Mouse (Mus musculus) embryo, embryonic 10 days (tissue): ENCODE data around the gene Axl.

Experiments
- DNase-seq: peaks from one replicate; pipeline ENCODE4 v3.0.0-alpha.2; 2015; ENCODE audit warnings: low spot score

Axl gene

DNA sequence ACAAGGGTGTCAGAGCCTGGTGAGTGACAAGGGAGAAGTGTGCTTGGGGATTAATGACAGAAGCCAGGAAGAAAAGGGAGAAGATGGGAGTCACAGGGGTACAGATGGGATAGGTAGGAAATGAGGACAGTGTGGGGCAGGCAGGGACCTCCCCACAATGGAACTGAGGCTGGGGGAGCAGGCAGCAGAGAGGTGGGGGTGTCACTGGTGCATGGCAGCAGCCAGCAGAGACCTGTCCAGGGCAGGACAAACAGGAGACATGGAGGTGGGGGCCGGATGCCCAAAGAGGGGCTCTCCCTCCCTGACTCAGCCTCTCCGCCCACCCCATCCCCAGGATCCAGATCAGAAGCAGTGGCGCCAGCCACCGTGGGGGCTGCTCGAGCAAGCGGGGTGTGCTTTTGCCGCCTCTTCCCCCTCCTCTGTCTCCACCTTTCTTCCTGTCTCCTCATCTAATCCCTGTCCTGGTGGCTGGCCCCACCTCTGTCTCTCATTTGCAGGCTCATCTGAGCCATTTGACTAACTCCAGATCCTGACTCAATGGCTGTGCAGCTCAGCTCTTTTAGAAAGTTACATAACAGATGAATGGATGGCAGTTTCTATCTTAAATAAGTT is 77.9 kb downstream of the Axl start:
- no peak for DNase-seq

DNA sequence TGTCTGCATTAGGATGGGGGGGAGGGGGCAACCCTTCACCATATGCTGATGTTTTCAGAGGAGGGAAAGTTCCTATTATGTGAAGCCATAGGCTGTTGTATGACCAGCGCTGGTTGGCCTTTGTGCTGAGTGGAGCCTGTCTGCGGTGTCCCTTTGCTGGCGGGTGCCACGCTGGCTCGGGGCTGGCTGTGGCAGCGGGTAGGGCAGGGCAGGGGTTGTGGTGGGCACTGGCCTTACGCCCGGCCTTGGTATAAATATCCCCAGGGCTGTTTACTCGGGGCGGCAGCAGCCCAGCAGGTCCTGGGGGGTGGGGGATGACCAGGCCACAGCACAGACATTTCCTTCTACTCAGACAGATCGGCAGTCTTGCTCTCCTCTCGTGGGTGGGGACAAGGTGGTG is 78.5 kb downstream of the Axl start:
- no peak for DNase-seq

DNA sequence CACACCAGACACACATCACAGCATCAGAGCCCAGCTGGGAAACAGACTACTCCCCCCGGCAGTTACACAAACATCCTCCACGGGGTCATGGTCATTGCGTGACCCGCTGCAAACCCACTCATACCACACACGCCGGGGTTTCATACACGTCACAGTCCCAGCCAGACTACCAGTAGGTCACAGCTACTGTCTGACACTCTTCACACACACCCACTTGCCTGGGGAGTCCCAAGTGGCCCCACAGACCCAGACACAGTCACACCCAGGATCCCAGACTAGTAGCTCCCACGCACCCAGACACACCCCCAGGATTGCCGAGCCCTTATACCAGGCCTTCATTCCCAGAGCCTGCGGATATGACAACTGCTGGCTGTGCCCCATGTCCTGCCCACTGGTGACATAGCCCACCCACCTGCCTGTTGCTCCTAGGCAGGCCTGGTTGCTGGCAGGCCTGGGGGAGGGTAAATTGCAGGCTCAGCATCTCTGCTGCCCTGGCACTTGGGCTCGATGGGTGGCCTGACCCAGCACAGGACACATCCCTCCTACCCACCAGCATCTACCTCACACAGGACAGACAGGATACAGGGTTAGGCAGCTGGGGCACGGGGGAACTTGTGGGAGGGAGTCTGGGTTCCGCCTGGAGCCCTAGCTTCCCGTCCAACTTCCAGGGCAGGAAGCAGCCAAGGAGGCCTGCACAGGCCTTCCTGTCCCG is 80.8 kb downstream of the Axl start:
- no peak for DNase-seq
